Mouse (Mus musculus): ENCODE data around the gene Wdpcp. TPM values are rescaled to one million over a fixed set of nuclear protein-coding genes. Genes with fewer than 3 reads are reported as not detected.

Wdpcp gene
- polyA plus RNA-seq, 1 experiment from 2014 or later, result 0.74 TPM

DNA sequence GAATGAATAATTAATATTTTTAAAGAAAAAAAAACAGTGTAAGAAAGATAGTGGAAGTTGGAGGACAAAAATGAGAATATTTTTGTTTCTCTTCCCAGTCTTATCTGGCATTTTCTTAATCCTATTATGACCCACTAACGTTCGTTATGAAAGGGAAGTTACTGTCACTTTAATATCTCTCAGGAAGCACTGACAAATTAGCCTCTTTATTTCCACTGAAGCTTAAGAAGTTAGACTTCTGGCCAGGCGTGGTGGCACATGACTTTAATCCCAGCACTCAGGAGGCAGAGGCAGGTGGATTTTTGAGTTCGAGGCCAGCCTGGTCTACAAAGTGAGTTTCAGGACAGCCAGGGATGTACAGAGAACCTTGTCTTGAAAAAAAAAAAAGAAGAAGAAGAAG lies 299.7 kb downstream of the Wdpcp start:
- H3K4me1 ChIP-seq (ENCODE audit: control insufficient read depth, low read depth, low read length), result no peaks in the 10 kb centered on the region
- no peak overlapping the region for H3K9ac ChIP-seq (ENCODE audit: low read depth, low read length)
- H3K4me2 ChIP-seq (ENCODE audit: low read depth, low read length), result no peak overlapping the region
- H3K27ac ChIP-seq (ENCODE audit: low read length), result no peak overlapping the region
- no peaks in the 10 kb centered on the region for H3K36me3 ChIP-seq (ENCODE audit: control insufficient read depth, insufficient read depth)
- ATAC-seq (ENCODE audit: low read depth), result no peak
- 26% methylated on average over 4 of the region's 4 CpGs for WGBS (ENCODE audit: insufficient replicate concordance)
- no peak overlapping the region for H3K4me3 ChIP-seq (ENCODE audit: low read depth, low read length)
- no peaks in the 10 kb centered on the region for H3K27me3 ChIP-seq (ENCODE audit: control insufficient read depth, insufficient read depth, low read depth, low read length)
- no peaks in the 10 kb centered on the region for H3K9me3 ChIP-seq (replicated peaks; ENCODE audit: control insufficient read depth, low read length)

DNA sequence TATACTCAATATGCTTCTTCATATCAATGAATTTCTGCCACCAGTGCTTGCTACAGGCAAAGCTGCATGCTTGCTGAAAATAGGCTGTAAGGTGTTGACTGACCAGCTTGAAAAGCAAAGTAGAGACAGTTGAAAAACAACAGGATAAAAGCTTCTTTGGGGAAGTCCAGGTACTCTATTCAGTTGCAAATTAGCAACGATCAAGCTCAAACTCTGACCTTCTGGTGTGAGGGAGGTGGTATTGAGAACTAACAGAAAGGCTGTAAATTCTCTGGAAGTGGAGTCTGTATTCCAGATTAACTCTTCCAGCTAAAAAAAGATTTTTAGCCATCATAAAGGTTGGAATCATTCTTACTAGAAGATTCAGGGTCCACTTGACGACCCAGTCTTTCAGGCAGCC lies 303.0 kb downstream of the Wdpcp start:
- H3K27me3 ChIP-seq (ENCODE audit: control insufficient read depth, insufficient read depth, low read depth, low read length), result no peaks in the 10 kb centered on the region
- no peaks in the 10 kb centered on the region for H3K36me3 ChIP-seq (ENCODE audit: control insufficient read depth, insufficient read depth)
- no peak overlapping the region for H3K27ac ChIP-seq (ENCODE audit: low read length)
- ATAC-seq (ENCODE audit: low read depth), result no peak
- H3K9ac ChIP-seq (ENCODE audit: low read depth, low read length), result no peak overlapping the region
- H3K4me1 ChIP-seq (ENCODE audit: control insufficient read depth, low read depth, low read length), result no peaks in the 10 kb centered on the region
- WGBS (ENCODE audit: insufficient replicate concordance), result 55% methylated on average over 2 of the region's 2 CpGs
- H3K9me3 ChIP-seq (replicated peaks; ENCODE audit: control insufficient read depth, low read length), result no peaks in the 10 kb centered on the region
- no peak overlapping the region for H3K4me2 ChIP-seq (ENCODE audit: low read depth, low read length)
- no peak overlapping the region for H3K4me3 ChIP-seq (ENCODE audit: low read depth, low read length)

DNA sequence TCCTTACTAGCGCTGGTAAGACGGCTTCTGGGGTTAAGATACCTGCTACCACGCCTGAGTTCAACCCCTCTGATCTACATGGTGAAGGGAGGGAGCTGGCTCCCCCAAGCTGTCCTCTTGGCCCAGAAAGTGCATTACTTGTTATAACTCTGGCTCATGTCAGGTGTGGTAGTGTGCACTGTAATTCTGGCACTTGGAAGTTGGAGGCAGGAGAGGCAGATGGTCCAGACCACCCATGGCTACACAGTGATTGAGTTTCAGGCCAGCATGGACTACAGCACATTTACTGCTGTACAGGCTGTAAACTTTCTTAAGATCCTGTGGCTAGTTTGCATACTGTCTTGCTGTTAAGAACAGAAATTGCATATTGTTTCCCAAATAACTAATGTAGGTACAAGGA lies 322.7 kb downstream of the Wdpcp start:
- Histone ChIP-seq H3K9ac (ENCODE audit: low read depth, low read length) (no peak overlapping the region), H3K27ac (ENCODE audit: low read length) (no peak overlapping the region), H3K4me1 (ENCODE audit: control insufficient read depth, low read depth, low read length) (no peaks in the 10 kb centered on the region), H3K4me2 (ENCODE audit: low read depth, low read length) (no peak overlapping the region), H3K9me3 (replicated peaks; ENCODE audit: control insufficient read depth, low read length) (no peaks in the 10 kb centered on the region), H3K27me3 (ENCODE audit: control insufficient read depth, insufficient read depth, low read depth, low read length) (no peaks in the 10 kb centered on the region), H3K36me3 (ENCODE audit: control insufficient read depth, insufficient read depth) (no peaks in the 10 kb centered on the region), H3K4me3 (ENCODE audit: low read depth, low read length) (no peak overlapping the region)
- no peak for ATAC-seq (ENCODE audit: low read depth)
- WGBS (ENCODE audit: insufficient replicate concordance), result 50% methylated on average over 3 of the region's 3 CpGs

DNA sequence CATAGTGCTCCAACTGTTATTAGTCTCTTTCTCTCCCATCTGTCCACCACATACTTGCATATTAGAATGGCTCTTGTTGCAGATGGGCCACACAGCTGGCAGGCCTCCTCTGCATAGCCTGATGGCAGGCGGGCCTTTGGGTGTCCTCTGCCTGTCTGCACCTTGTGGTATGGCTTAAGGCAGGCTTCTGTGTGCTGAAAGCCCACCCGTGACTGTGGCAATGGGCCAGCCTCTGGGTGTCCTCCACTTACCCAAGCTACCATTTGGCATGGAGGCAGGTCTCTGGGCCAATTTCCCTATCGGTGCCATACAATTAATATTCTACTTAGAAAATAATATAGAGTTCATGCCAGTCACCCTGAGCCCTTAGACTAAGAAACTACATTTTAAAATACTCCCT lies 350.5 kb downstream of the Wdpcp start:
- H3K4me3 ChIP-seq (ENCODE audit: low read depth, low read length), result no peak overlapping the region
- H3K4me2 ChIP-seq (ENCODE audit: low read depth, low read length), result no peak overlapping the region
- no peak overlapping the region for H3K9ac ChIP-seq (ENCODE audit: low read depth, low read length)
- ATAC-seq (ENCODE audit: low read depth), result no peak
- no peaks in the 10 kb centered on the region for H3K4me1 ChIP-seq (ENCODE audit: control insufficient read depth, low read depth, low read length)
- no peak overlapping the region for H3K27ac ChIP-seq (ENCODE audit: low read length)
- WGBS (ENCODE audit: insufficient replicate concordance), result 62% methylated on average over 3 of the region's 3 CpGs
- H3K27me3 ChIP-seq (ENCODE audit: control insufficient read depth, insufficient read depth, low read depth, low read length), result no peaks in the 10 kb centered on the region
- H3K9me3 ChIP-seq (replicated peaks; ENCODE audit: control insufficient read depth, low read length), result no peaks in the 10 kb centered on the region
- no peaks in the 10 kb centered on the region for H3K36me3 ChIP-seq (ENCODE audit: control insufficient read depth, insufficient read depth)

Small RNAs within 50 kb of the gene (microRNA-seq; reads per million reads assigned to microRNA genes)
- gene Gm22990, result not detected

Other genes starting within 250 kb of the Wdpcp start
- 70.8 and 80.5 TPM in 2 replicates for gene Ugp2, start 201.0 kb upstream of the Wdpcp start, polyA plus RNA-seq (2015; fragmentation: Nextera tagmentation; extraction: Ambion mirVana)
- 204 and 208 TPM in 2 replicates for gene Mdh1, start 132 bp downstream of the Wdpcp start, polyA plus RNA-seq (2015; fragmentation: Nextera tagmentation; extraction: Ambion mirVana)